Mouse (Mus musculus): Measurements from ENCODE around the gene Epyc.

Gene Epyc

GRCm38 (mm10) chr10:97643768-97644167 lies at the start of gene Epyc:
Gene Epyc (plus strand): TSS chr10:97644068.
- no peak for DNase-seq

- no peak for DNase-seq
Measured at GRCm38 (mm10) chr10:97595680-97596079, 48.2 kb upstream of the Epyc start.

GRCm38 (mm10) chr10:97601744-97602143 lies 42.1 kb upstream of the Epyc start:
- DNase-seq, result no peak

GRCm38 (mm10) chr10:97603256-97603655 lies 40.6 kb upstream of the Epyc start:
- no peak for DNase-seq

- DNase-seq, result no peak
Measured at GRCm38 (mm10) chr10:97606579-97606978, 37.3 kb upstream of the Epyc start, which contains the start of gene Kera. Gene Kera (plus strand): TSS chr10:97606879.

- DNase-seq, result no peak
Measured at GRCm38 (mm10) chr10:97622328-97622727, 21.5 kb upstream of the Epyc start.

- DNase-seq, result no peak
Measured at GRCm38 (mm10) chr10:97624381-97624780, 19.5 kb upstream of the Epyc start.

- DNase-seq, result no peak
Measured at GRCm38 (mm10) chr10:97625116-97625515, 18.8 kb upstream of the Epyc start.

- DNase-seq, result no peak
Measured at GRCm38 (mm10) chr10:97626543-97626942, 17.3 kb upstream of the Epyc start.

GRCm38 (mm10) chr10:97631061-97631460 lies 12.8 kb upstream of the Epyc start:
- DNase-seq, result no peak

- no peak for DNase-seq
Measured at GRCm38 (mm10) chr10:97641926-97642325, 1.9 kb upstream of the Epyc start.

GRCm38 (mm10) chr10:97650334-97650733 lies 6.5 kb downstream of the Epyc start:
- DNase-seq, result no peak

GRCm38 (mm10) chr10:97659489-97659888 lies 15.6 kb downstream of the Epyc start:
- no peak for DNase-seq

- DNase-seq, result no peak
Measured at GRCm38 (mm10) chr10:97668656-97669055, 24.8 kb downstream of the Epyc start.

GRCm38 (mm10) chr10:97670202-97670601 lies 26.3 kb downstream of the Epyc start:
- DNase-seq, result no peak

- DNase-seq, result no peak
Measured at GRCm38 (mm10) chr10:97673239-97673638, 29.4 kb downstream of the Epyc start.

GRCm38 (mm10) chr10:97682981-97683380 lies 39.1 kb downstream of the Epyc start:
- DNase-seq, result no peak

- DNase-seq, result no peak
Measured at GRCm38 (mm10) chr10:97687198-97687597, 43.3 kb downstream of the Epyc start.

- DNase-seq, result no peak
Measured at GRCm38 (mm10) chr10:97689425-97689824, 45.6 kb downstream of the Epyc start.

GRCm38 (mm10) chr10:97692913-97693312 lies 49.0 kb downstream of the Epyc start, which contains the start of gene Ccer1:
Gene Ccer1 (plus strand): TSS chr10:97693059.
- DNase-seq, result no peak

- DNase-seq, result no peak
Measured at GRCm38 (mm10) chr10:97693398-97694135, 49.7 kb downstream of the Epyc start.

- no peak for DNase-seq
Measured at GRCm38 (mm10) chr10:97702321-97702720, 58.5 kb downstream of the Epyc start.

GRCm38 (mm10) chr10:97704562-97704961 lies 60.7 kb downstream of the Epyc start:
- DNase-seq, result peak; percentile 14

- no peak for DNase-seq
Measured at GRCm38 (mm10) chr10:97712687-97713086, 68.8 kb downstream of the Epyc start.

GRCm38 (mm10) chr10:97714584-97714983 lies 70.7 kb downstream of the Epyc start:
- no peak for DNase-seq
